ENCODE assay signal across 11 mouse cellular contexts in genomic region chr7:116893846-116894245, GRCm38 (mm10).
DNase-seq lines count a peak whose midpoint lies in the region; ATAC-seq and TF ChIP-seq lines count a peak whose summit lies in the region.
"Had no signal": no experiment of that assay in that cellular context is flagged by ENCODE, and none has a peak within 500 bp of the region (broad histone marks: within the 10 kb centered on the region; RNA-seq: fewer than 3 reads in every experiment).

No protein-coding gene starts in this region.

- H3K27ac ChIP-seq in lung, postnatal 0 days (ENCODE audit: low read length): no peak overlapping the region

- H3K36me3 ChIP-seq in lung, postnatal 0 days (ENCODE audit: insufficient read depth, low read length): no peaks in the 10 kb centered on the region

- intact Hi-C loops in left cerebral cortex, postnatal 4 days (cut with DNase I): no loop called here
- intact Hi-C loops in left cerebral cortex, postnatal 10 days (cut with DNase I): no loop called here

- H3K9me3 ChIP-seq in lung, postnatal 0 days (ENCODE audit: low read length): no peaks in the 10 kb centered on the region

- TF ChIP-seq CTCF in lung, postnatal 0 days (IDR thresholded peaks at IDR 0.05): no peak

- H3K4me1 ChIP-seq in lung, postnatal 0 days (ENCODE audit: insufficient read depth, low read depth, low read length): no peaks in the 10 kb centered on the region

- 75% methylated on average over 6 of the region's 6 CpGs for WGBS in lung, postnatal 0 days

- no peak overlapping the region for H3K9ac ChIP-seq in lung, postnatal 0 days (replicated peaks; ENCODE audit: low read depth)
- H3K9ac ChIP-seq: lung, embryonic 14.5 days had no signal

- TF ChIP-seq EP300 in lung, postnatal 0 days (IDR thresholded peaks at IDR 0.05): no peak

- no peak overlapping the region for H3K4me3 ChIP-seq in lung, postnatal 0 days (ENCODE audit: low read depth, low read length)

- peak; percentile 92 for DNase-seq in left cerebral cortex, postnatal 4 days
- no peak for DNase-seq in left cerebral cortex, postnatal 10 days (ENCODE audit: extremely low spot score in 1 of 2, low spot score in 2 of 2)
- peak; percentile 15 to 36 for DNase-seq in cerebellum, adult 18-20 months
- DNase-seq in embryo, embryonic 11 days: peak; percentile 53
- DNase-seq in retina, embryonic 14.5 days (ENCODE audit: low spot score): peak; percentile 59
- no peak for DNase-seq in lung, postnatal 0 days (ENCODE audit: low spot score)
- DNase-seq in lung, postnatal 25 days (ENCODE audit: low spot score): no peak
- DNase-seq: gastrocnemius, postnatal 10 days; kidney, postnatal 10 days; lung, embryonic 14.5 days; thymus, postnatal 25 days had no signal

- no peaks in the 10 kb centered on the region for H3K27me3 ChIP-seq in lung, postnatal 0 days (replicated peaks; ENCODE audit: insufficient read depth, low read length)

- no peak for ATAC-seq in lung, postnatal 0 days

- H3K4me2 ChIP-seq in lung, postnatal 0 days (replicated peaks; ENCODE audit: low read depth, low read length): no peak overlapping the region
- H3K4me2 ChIP-seq: lung, embryonic 14.5 days had no signal

Comparison
In these comparisons a context has a peak if more than half of its experiments do, and no peak if none do; other contexts are left out.
1. DNase-seq: peak in left cerebral cortex, postnatal 4 days (single experiment), cerebellum, adult 18-20 months (2 of 2), embryo, embryonic 11 days (single experiment) and retina, embryonic 14.5 days (single experiment); none in left cerebral cortex, postnatal 10 days (0 of 2), lung, postnatal 0 days (single experiment) and lung, postnatal 25 days (single experiment).